In the genomic region with DNA sequence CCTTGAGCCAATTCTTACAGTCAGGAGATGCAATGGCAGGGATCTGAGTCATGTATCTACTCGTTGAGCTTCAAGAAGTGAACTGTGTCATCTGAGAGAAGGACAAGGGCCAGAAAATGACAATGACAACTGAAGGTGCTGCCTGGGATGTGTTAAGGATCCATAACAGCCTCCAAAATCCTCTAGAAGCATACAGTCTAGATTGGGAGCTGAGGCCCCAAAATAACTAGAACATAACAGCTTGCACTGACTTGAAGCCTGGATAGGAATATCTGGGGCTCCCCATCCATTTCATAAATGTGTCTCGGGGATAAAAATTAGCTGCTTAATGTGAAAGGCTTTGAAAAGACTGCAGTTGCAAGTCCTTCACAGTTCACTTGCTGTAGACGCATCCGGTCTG, we compare ENCODE assay signal across 20 mouse cellular contexts. TPM values are rescaled to one million over a fixed set of nuclear protein-coding genes. Genes with fewer than 3 reads are reported as not detected.
A peak's percentile ranks its signal among the peaks of the same experiment; 100 is the strongest.
DNase-seq lines count a peak whose midpoint lies in the region; ATAC-seq and TF ChIP-seq lines count a peak whose summit lies in the region.
"Had no signal": no experiment of that assay in that cellular context is flagged by ENCODE, and none has a peak within 500 bp of the region (broad histone marks: within the 10 kb centered on the region; RNA-seq: fewer than 3 reads in every experiment).

No protein-coding gene starts in this region.

- peaks cover 15% of the 10 kb centered on the region; the same call in 1 of the 2 replicates for H3K27me3 ChIP-seq in heart, embryonic 13.5 days (replicated peaks)
- no peaks in the 10 kb centered on the region for H3K27me3 ChIP-seq in heart, adult 2 months (ENCODE audit: control insufficient read depth, insufficient read depth, low read length)
- H3K27me3 ChIP-seq in midbrain, postnatal 0 days (ENCODE audit: insufficient read depth, low read length), result peaks cover 27% of the 10 kb centered on the region
- H3K27me3 ChIP-seq: Patski had no signal

- H3K4me2 ChIP-seq in heart, embryonic 13.5 days, result no peak overlapping the region
- H3K4me2 ChIP-seq in midbrain, postnatal 0 days (ENCODE audit: low read depth, low read length, poor library complexity, severe bottlenecking), result no peak overlapping the region
- H3K4me2 ChIP-seq: embryonic facial prominence, embryonic 15.5 days; forebrain, embryonic 12.5 days; hindbrain, embryonic 14.5 days; limb, embryonic 15.5 days; liver, embryonic 13.5 days; midbrain, embryonic 12.5 days had no signal

- peaks cover 9% of the 10 kb centered on the region for H3K36me3 ChIP-seq in heart, embryonic 13.5 days
- H3K36me3 ChIP-seq in heart, adult 2 months (ENCODE audit: control insufficient read depth, insufficient read depth, low read length), result no peaks in the 10 kb centered on the region
- no peaks in the 10 kb centered on the region for H3K36me3 ChIP-seq in midbrain, postnatal 0 days (ENCODE audit: insufficient read depth, low read length)
- H3K36me3 ChIP-seq: embryonic facial prominence, embryonic 10.5 days; embryonic facial prominence, embryonic 15.5 days; forebrain, embryonic 12.5 days; limb, embryonic 10.5 days; limb, embryonic 15.5 days; liver, embryonic 13.5 days; midbrain, embryonic 12.5 days had no signal

- intact Hi-C loops in gastrocnemius, adult 2 months (cut with DNase I), result loop anchor here (5.0 kb wide), 1 partner anchor 74 kb away; no protein-coding TSS in a partner anchor
- intact Hi-C loops in heart, adult 2 months (cut with DNase I), result loop anchor here (2.0 kb wide), 1 partner anchor 13 kb away; no protein-coding TSS in a partner anchor

- peaks cover 62% of the 10 kb centered on the region for H3K4me1 ChIP-seq in heart, embryonic 13.5 days
- peaks cover 3% of the 10 kb centered on the region for H3K4me1 ChIP-seq in heart, adult 2 months (ENCODE audit: control insufficient read depth, insufficient read depth, low read length)
- H3K4me1 ChIP-seq in midbrain, postnatal 0 days (ENCODE audit: insufficient read depth, low read length), result no peaks in the 10 kb centered on the region

- no peak for DNase-seq in gastrocnemius, adult 2 months
- no peak for DNase-seq in gastrocnemius, adult 8-10 months (ENCODE audit: low spot score in 2 of 2)
- no peak for DNase-seq in heart, adult 2 months
- DNase-seq in layer of hippocampus, adult 2 months (ENCODE audit: low spot score in 2 of 2), result no peak
- no peak for DNase-seq in layer of hippocampus, postnatal 36 days
- no peak for DNase-seq in midbrain, postnatal 0 days (ENCODE audit: low spot score)
- DNase-seq: liver, embryonic 13.5 days had no signal

- no peak overlapping the region for H3K9ac ChIP-seq in heart, embryonic 13.5 days
- no peak overlapping the region for H3K9ac ChIP-seq in heart, adult 2 months (ENCODE audit: low read depth, low read length)
- no peak overlapping the region for H3K9ac ChIP-seq in midbrain, postnatal 0 days (replicated peaks; ENCODE audit: low read length, poor library complexity, severe bottlenecking)
- H3K9ac ChIP-seq: embryonic facial prominence, embryonic 15.5 days; forebrain, embryonic 12.5 days; hindbrain, embryonic 14.5 days; limb, embryonic 15.5 days; liver, embryonic 13.5 days; midbrain, embryonic 12.5 days had no signal

- TF ChIP-seq EP300 in heart, adult 2 months (IDR thresholded peaks at IDR 0.05; ENCODE audit: insufficient read depth, low read depth, low read length), result no peak

- peaks cover 2% of the 10 kb centered on the region; the same call in 1 of the 2 replicates for H3K79me2 ChIP-seq in heart, adult 2 months (replicated peaks; ENCODE audit: control insufficient read depth, insufficient read depth, low read length)

- H3K9me3 ChIP-seq in heart, embryonic 13.5 days, result no peaks in the 10 kb centered on the region
- no peaks in the 10 kb centered on the region for H3K9me3 ChIP-seq in midbrain, postnatal 0 days (ENCODE audit: low read length)
- H3K9me3 ChIP-seq: embryonic facial prominence, embryonic 10.5 days; embryonic facial prominence, embryonic 15.5 days; forebrain, embryonic 12.5 days; limb, embryonic 10.5 days; limb, embryonic 15.5 days; liver, embryonic 13.5 days; megakaryocyte, embryonic 14.5 days; midbrain, embryonic 12.5 days had no signal

- TF ChIP-seq CTCF in gastrocnemius, adult 2 months (IDR thresholded peaks at IDR 0.05), result no peak
- TF ChIP-seq CTCF in heart, adult 2 months (IDR thresholded peaks at IDR 0.05), result no peak
- no peak for TF ChIP-seq CTCF in layer of hippocampus, adult 2 months (conservative IDR thresholded peaks at IDR 0.05)
- TF ChIP-seq CTCF in midbrain, postnatal 0 days (IDR thresholded peaks at IDR 0.05), result no peak

- ATAC-seq in heart, embryonic 13.5 days (ENCODE audit: extremely low read depth, insufficient number of reproducible peaks, low FRiP score, low TSS enrichment), result no peak
- ATAC-seq in midbrain, postnatal 0 days (ENCODE audit: low FRiP score), result no peak
- ATAC-seq: intestine, postnatal 0 days had no signal

- peak overlapping the region; percentile 99 for H3K27ac ChIP-seq in gastrocnemius, adult 2 months
- peak overlapping the region; percentile 94 for H3K27ac ChIP-seq in heart, embryonic 13.5 days (replicated peaks)
- no peak overlapping the region; the same call in 1 of the 2 replicates for H3K27ac ChIP-seq in heart, adult 2 months
- peak overlapping the region; percentile 65 for H3K27ac ChIP-seq in layer of hippocampus, adult 2 months
- no peak overlapping the region for H3K27ac ChIP-seq in midbrain, postnatal 0 days (ENCODE audit: low read depth, low read length)
- H3K27ac ChIP-seq: embryonic facial prominence, embryonic 10.5 days; embryonic facial prominence, embryonic 15.5 days; forebrain, embryonic 12.5 days; hindbrain, embryonic 14.5 days; limb, embryonic 10.5 days; limb, embryonic 15.5 days; liver, embryonic 13.5 days; midbrain, embryonic 12.5 days had no signal

- no peak for TF ChIP-seq POLR2A in heart, adult 2 months (IDR thresholded peaks at IDR 0.05; ENCODE audit: insufficient read depth, low read depth, low read length)

- H3K4me3 ChIP-seq in gastrocnemius, adult 2 months, result no peak overlapping the region
- no peak overlapping the region for H3K4me3 ChIP-seq in heart, embryonic 13.5 days
- no peak overlapping the region for H3K4me3 ChIP-seq in heart, adult 2 months
- no peak overlapping the region for H3K4me3 ChIP-seq in layer of hippocampus, adult 2 months
- no peak overlapping the region for H3K4me3 ChIP-seq in midbrain, postnatal 0 days (ENCODE audit: low read depth, low read length)
- H3K4me3 ChIP-seq: embryonic facial prominence, embryonic 10.5 days; embryonic facial prominence, embryonic 15.5 days; forebrain, embryonic 12.5 days; limb, embryonic 10.5 days; limb, embryonic 15.5 days; liver, embryonic 13.5 days; megakaryocyte, embryonic 14.5 days; midbrain, embryonic 12.5 days had no signal

- 79% methylated on average over 4 of the region's 4 CpGs for WGBS in heart, embryonic 13.5 days
- 83% methylated on average over 4 of the region's 4 CpGs for WGBS in heart, adult 2 months
- 89% methylated on average over 4 of the region's 4 CpGs for WGBS in midbrain, postnatal 0 days

RNA-seq across cellular contexts. Expression of a gene that starts 2.1 kb away (rescaled TPM):
- total RNA-seq in gastrocnemius, adult 2 months (2021), result 1,000 to 10,000 TPM; 2,035 to 2,198 TPM
- total RNA-seq in gastrocnemius, adult 8-10 months (2022), result 1,000 to 10,000 TPM; 2,187 to 2,605 (median 2,481) TPM
- polyA plus RNA-seq in heart, embryonic 13.5 days (2015; fragmentation: Nextera tagmentation; extraction: Ambion mirVana), result 393 and 426 TPM in 2 replicates
- total RNA-seq in heart, adult 2 months (2021), result 1,000 to 10,000 TPM; 1,224 to 1,521 TPM
- polyA plus RNA-seq in heart, adult 2 months (2012; rRNA removed), result 719 and 781 TPM in 2 replicates
- under 1 TPM; 0.88 to 1.00 TPM for total RNA-seq in layer of hippocampus, adult 2 months (2021)
- total RNA-seq in layer of hippocampus, postnatal 36 days (2021), result 1 to 10 TPM in 1 of 2 experiments, under 1 TPM in 1; 0.72 to 1.1 TPM
- 1.9 and 2.6 TPM in 2 replicates for total RNA-seq in midbrain, postnatal 0 days (2014; rRNA removed)
- 1.4 and 1.6 TPM in 2 replicates for polyA plus RNA-seq in midbrain, postnatal 0 days (2015; fragmentation: Nextera tagmentation; extraction: Ambion mirVana)
- total RNA-seq: granulocyte monocyte progenitor cell, adult 5-6 weeks; hematopoietic stem cell, adult 5-6 weeks had no signal

RNA-seq across cellular contexts. Expression of a gene that starts 17.1 kb away (rescaled TPM):
- total RNA-seq in gastrocnemius, adult 2 months (2021), result 100 to 1,000 TPM; 268 to 311 TPM
- total RNA-seq in gastrocnemius, adult 8-10 months (2022), result 100 to 1,000 TPM; 283 to 320 (median 317) TPM
- 55.1 and 58.8 TPM in 2 replicates for polyA plus RNA-seq in heart, embryonic 13.5 days (2015; fragmentation: Nextera tagmentation; extraction: Ambion mirVana)
- 100 to 1,000 TPM; 131 to 135 TPM for total RNA-seq in heart, adult 2 months (2021)
- polyA plus RNA-seq in heart, adult 2 months (2012; rRNA removed), result 94.0 and 109 TPM in 2 replicates
- total RNA-seq in layer of hippocampus, adult 2 months (2021), result 100 to 1,000 TPM; 168 to 179 TPM
- 100 to 1,000 TPM; 166 to 180 TPM for total RNA-seq in layer of hippocampus, postnatal 36 days (2021)
- 62.9 and 70.6 TPM in 2 replicates for total RNA-seq in midbrain, postnatal 0 days (2014; rRNA removed)
- 22.0 and 23.7 TPM in 2 replicates for polyA plus RNA-seq in midbrain, postnatal 0 days (2015; fragmentation: Nextera tagmentation; extraction: Ambion mirVana)

RNA-seq across cellular contexts. Expression of a gene that starts 40.2 kb away (rescaled TPM):
- total RNA-seq in gastrocnemius, adult 2 months (2021), result 10 to 100 TPM; 40.9 to 49.6 TPM
- 10 to 100 TPM; 38.7 to 46.5 (median 44.1) TPM for total RNA-seq in gastrocnemius, adult 8-10 months (2022)
- 115 and 121 TPM in 2 replicates for polyA plus RNA-seq in heart, embryonic 13.5 days (2015; fragmentation: Nextera tagmentation; extraction: Ambion mirVana)
- 10 to 100 TPM; 70.3 to 84.6 TPM for total RNA-seq in heart, adult 2 months (2021)
- polyA plus RNA-seq in heart, adult 2 months (2012; rRNA removed), result 123 and 136 TPM in 2 replicates
- total RNA-seq in layer of hippocampus, adult 2 months (2021), result 10 to 100 TPM; 49.1 to 50.0 TPM
- 10 to 100 TPM; 39.4 to 46.7 TPM for total RNA-seq in layer of hippocampus, postnatal 36 days (2021)
- total RNA-seq in midbrain, postnatal 0 days (2014; rRNA removed), result 145 TPM in 2 replicates
- 128 and 139 TPM in 2 replicates for polyA plus RNA-seq in midbrain, postnatal 0 days (2015; fragmentation: Nextera tagmentation; extraction: Ambion mirVana)

Comparison
In these comparisons a context has a peak if more than half of its experiments do, and no peak if none do; other contexts are left out.
1. H3K27ac ChIP-seq: peak in gastrocnemius, adult 2 months (single experiment), heart, embryonic 13.5 days (single experiment) and layer of hippocampus, adult 2 months (single experiment); none in heart, adult 2 months (single experiment) and midbrain, postnatal 0 days (single experiment).
2. RNA of a gene that starts 2.1 kb away (total RNA-seq): 2,187 to 2,605 TPM in gastrocnemius, adult 8-10 months, 2,035 to 2,198 TPM in gastrocnemius, adult 2 months and 1,224 to 1,521 TPM in heart, adult 2 months; 1.9 to 2.6 TPM in midbrain, postnatal 0 days, 0.72 to 1.1 TPM in layer of hippocampus, postnatal 36 days and 0.88 to 1.00 TPM in layer of hippocampus, adult 2 months; every median in the first group is over 100 times any median in the second.